Mouse (Mus musculus) ovary, postnatal 36 days (tissue): Measurements from ENCODE around the gene Sox8.

Experiments used
- DNase-seq: peaks from one replicate; pipeline ENCODE4 v3.0.0; 2022; ENCODE audit warnings: low spot score, mixed read lengths

The Sox8 gene

DNA sequence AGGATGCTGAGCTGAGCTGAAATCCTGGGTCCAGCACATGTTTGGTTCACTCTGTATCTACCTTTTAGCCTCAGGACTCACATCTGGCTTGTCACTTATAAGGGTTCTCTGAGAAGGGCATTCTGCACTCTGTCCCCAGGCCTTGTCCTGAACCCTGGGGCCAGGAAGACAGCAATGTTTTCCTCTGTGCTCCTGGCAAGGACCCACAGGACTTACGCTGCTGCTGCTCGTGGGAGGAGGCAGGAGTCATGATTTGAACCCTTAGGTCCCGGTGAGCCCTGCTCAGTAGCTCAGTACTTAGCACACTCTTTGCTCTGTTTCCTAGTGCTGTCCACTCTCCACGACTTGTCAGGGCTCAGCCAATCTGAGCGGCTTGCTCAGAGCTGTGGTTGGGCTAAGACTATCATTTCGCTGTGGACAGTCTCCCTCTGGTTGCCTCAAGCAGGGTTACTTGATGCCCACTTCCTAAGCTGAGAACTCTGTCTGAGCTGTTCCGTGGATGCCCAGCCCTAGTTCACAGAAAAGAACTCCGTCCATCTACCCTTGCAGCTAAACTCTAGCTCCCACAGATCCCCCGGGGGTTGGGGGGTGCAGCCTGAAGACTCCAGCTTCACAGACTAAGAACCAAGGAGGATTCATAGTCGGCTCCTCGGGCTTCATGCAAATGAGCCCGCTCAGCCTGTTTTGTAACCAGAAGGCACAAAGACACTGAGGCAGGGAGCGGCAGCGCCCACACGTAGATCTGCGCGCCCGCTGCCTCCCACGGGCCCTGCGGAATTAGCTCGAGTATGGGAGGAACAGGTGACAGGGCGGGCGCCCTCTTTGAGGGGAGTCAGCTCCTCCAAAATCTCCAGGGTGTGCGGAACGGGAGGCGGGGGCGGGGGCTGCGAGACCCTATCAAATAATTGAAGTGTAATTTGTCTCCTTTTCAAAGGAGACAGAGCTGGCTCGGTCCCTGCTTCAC, 14.5 kb downstream of the Sox8 start:
- DNase-seq: no peak

- DNase-seq: no peak
These were observed 15.3 kb downstream of the Sox8 start for GRCm38 (mm10) chr17:25555159-25555558.

DNA sequence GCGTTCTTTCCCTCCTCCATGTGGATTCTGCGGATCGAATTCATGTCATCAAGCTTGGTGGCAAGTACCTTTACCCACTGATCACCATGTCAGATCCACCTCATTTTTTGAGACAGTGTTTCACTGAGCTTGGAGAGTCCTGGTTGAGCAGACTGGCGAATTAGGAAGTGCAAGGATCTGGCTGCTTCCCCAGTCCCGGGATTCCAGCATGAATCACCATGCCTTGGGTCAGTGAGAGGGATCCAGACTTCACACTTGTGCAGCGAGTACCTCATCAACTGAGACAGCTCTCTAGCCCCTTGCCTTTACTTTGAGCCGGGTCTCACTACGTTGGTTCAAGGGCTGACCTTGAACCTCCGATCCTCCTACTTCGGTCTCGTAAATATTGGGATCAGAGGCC, 19.2 kb downstream of the Sox8 start:
- no peak for DNase-seq

DNA sequence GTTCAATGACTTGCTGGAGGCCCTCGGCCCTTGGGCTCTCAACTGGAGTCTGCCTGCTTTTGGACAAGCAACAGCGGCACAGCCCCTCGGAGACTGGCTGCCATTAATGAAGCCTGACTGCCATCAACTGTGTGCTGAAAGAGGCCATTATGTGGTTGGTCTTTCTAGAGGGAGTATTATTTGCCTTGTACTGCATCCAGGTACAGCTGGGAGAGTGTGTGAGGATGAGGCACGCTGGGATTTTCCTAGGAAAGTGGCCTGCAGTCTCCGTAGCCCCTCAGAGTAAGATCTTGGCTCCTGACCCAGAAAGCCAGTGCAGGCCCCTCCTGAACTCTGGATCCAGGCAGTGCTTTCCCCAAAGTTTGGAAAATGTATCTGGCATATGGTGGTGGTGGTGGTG, 20.5 kb downstream of the Sox8 start:
- DNase-seq: no peak

GRCm38 (mm10) chr17:25547026-25547425, 23.5 kb downstream of the Sox8 start:
- no peak for DNase-seq

DNA sequence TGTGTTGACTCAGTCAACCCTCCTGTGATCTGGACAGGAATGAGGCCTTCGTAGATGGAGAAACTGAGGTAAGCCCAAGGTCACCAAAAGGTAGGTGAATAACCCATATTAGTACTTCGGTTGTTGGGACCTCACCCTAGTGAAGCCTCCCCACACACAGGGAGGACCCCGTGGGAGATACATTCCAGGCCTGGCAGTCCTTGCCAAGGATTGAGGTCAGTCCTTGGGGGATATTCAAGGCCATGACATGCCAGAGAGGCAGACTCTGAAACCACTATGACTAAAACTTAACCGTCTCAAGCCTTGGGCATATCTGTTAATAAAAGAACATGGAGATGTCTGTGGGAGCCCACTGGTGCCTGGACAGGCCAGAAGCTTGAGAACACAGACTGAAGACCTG, 28.7 kb downstream of the Sox8 start:
- no peak for DNase-seq

DNA sequence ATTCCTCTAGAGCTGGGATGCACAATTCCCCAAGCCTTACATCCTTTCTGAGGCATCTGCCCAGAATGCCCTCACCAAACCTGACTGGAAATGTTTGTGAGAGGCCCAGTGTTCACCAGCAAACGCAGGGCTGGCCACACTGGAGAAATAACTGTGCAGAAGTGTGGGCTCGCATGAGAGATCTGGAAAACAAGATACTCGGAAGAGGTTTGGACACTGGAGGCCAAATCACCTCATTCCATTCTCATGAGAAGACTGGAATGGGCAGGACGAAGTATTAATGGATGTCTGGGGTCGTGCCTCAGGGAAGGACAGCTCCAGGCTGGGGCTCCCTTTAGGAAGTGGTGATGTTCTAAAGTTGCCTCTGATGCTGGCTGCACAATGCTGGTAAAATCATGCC, 29.8 kb downstream of the Sox8 start:
- DNase-seq: no peak

- DNase-seq: peak; percentile 41
These were observed 31.3 kb downstream of the Sox8 start for GRCm38 (mm10) chr17:25538945-25539875.

GRCm38 (mm10) chr17:25530357-25531022, 40.0 kb downstream of the Sox8 start:
- DNase-seq: no peak

- no peak for DNase-seq
These were observed 48.4 kb downstream of the Sox8 start for GRCm38 (mm10) chr17:25522080-25522479.

GRCm38 (mm10) chr17:25520492-25520891, 50.0 kb downstream of the Sox8 start:
- DNase-seq: no peak

DNA sequence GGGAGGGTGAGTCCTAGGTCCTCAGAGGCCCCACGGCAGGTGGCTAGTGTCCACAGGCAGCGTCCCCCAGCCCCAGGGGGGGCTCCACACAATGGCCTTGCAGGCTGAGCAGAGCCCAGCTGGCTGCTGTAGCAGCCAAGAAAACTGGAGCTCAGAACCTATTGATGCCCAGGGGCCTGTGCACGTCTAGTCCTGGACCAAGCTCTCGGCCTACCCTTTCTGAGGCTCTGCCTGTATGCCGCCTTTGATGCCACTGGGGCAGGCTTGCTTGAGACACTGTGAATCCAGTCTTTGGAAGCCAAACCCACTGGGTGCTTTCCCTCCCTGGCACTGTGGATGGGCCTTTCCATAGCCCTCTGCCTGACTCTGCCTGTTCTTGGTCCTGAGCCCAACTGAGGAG, 51.0 kb downstream of the Sox8 start:
- DNase-seq: no peak

GRCm38 (mm10) chr17:25518144-25518543, 52.3 kb downstream of the Sox8 start:
- no peak for DNase-seq

DNA sequence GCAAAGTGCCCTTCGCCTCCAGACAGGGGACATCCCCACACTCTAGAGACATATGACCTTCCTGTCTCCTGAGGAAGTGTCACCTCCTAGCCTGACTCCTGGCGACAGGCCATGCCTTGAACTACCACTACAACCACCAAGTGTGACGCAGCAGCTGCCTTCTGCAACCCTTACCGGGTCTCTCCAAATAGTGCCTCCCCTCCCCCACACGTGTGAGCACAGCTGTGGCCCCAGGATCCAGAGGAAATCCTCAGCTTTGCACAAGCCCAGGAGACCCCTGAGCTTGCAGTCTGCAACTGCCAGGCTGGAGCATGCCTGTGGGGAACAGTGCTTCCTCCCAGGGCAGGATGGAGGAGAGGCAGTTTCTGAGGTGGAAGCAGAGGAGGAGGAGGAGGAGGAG, 54.2 kb downstream of the Sox8 start:
- DNase-seq: no peak
